ENCODE assay signal across 8 mouse cellular contexts in genomic region chrX:101254740-101255139, GRCm38 (mm10). TPM values are rescaled to one million over a fixed set of nuclear protein-coding genes. Genes with fewer than 3 reads are reported as not detected.
A peak's percentile ranks its signal among the peaks of the same experiment; 100 is the strongest.
DNase-seq lines count a peak whose midpoint lies in the region; ATAC-seq and TF ChIP-seq lines count a peak whose summit lies in the region.

No protein-coding gene starts in this region.

- H3K27ac ChIP-seq in cortical plate, adult 2 months (ENCODE audit: insufficient read depth, low read length) = no peak overlapping the region
- H3K27ac ChIP-seq in heart, postnatal 0 days (ENCODE audit: low read depth) = peak overlapping the region; percentile 65
- peak overlapping the region; percentile 59 for H3K27ac ChIP-seq in liver, embryonic 14.5 days
- H3K27ac ChIP-seq in stomach, embryonic 14.5 days (ENCODE audit: low read length) = peak overlapping the region; percentile 52; the same call in 1 of the 2 replicates

- DNase-seq in lung, adult 2 months = no peak
- DNase-seq in lung, postnatal 36 days = no peak
- no peak for DNase-seq in heart, postnatal 0 days (ENCODE audit: low spot score)
- no peak for DNase-seq in liver, embryonic 14.5 days (ENCODE audit: low read depth in 3 of 3, low spot score in 3 of 3)
- no peak for DNase-seq in urinary bladder, adult 2 months (ENCODE audit: low spot score)
- DNase-seq in right cerebral cortex, postnatal 4 days = no peak

- WGBS in lung, adult 2 months = 26% methylated on average over 26 of the region's 26 CpGs
- WGBS in heart, postnatal 0 days = 15% methylated on average over 26 of the region's 26 CpGs
- WGBS in liver, embryonic 14.5 days (ENCODE audit: insufficient replicate concordance) = 10% methylated on average over 26 of the region's 26 CpGs
- WGBS in stomach, embryonic 14.5 days = 22% methylated on average over 26 of the region's 26 CpGs

- TF ChIP-seq CTCF in lung, adult 2 months (IDR thresholded peaks at IDR 0.05; ENCODE audit: insufficient read depth, low read length) = no peak
- TF ChIP-seq CTCF in cortical plate, adult 2 months (IDR thresholded peaks at IDR 0.05; ENCODE audit: extremely low read depth, insufficient read depth, low read length) = no peak
- no peak for TF ChIP-seq CTCF in heart, postnatal 0 days (IDR thresholded peaks at IDR 0.05; ENCODE audit: low read depth)
- no peak for TF ChIP-seq CTCF in liver, embryonic 14.5 days (IDR thresholded peaks at IDR 0.05; ENCODE audit: low read depth)

- H3K9me3 ChIP-seq in heart, postnatal 0 days (replicated peaks; ENCODE audit: control insufficient read depth, low read length) = no peaks in the 10 kb centered on the region
- H3K9me3 ChIP-seq in liver, embryonic 14.5 days (ENCODE audit: control insufficient read depth, low read length) = no peaks in the 10 kb centered on the region
- H3K9me3 ChIP-seq in stomach, embryonic 14.5 days (ENCODE audit: control insufficient read depth, low read depth, low read length) = no peaks in the 10 kb centered on the region; the same call in 1 of the 2 replicates

- ATAC-seq in heart, postnatal 0 days (ENCODE audit: insufficient read depth, low read depth) = no peak
- peak; percentile 42 for ATAC-seq in liver, embryonic 14.5 days (ENCODE audit: insufficient read depth)
- peak; percentile 12; the same call in 1 of the 2 replicates for ATAC-seq in stomach, embryonic 14.5 days (ENCODE audit: insufficient number of reproducible peaks, insufficient read depth, low FRiP score, low read depth)

- no peak for TF ChIP-seq EP300 in heart, postnatal 0 days (IDR thresholded peaks at IDR 0.05; ENCODE audit: low read depth)
- TF ChIP-seq EP300 in liver, embryonic 14.5 days (IDR thresholded peaks at IDR 0.05; ENCODE audit: low read depth) = no peak

- peak overlapping the region; percentile 85 for H3K4me2 ChIP-seq in heart, postnatal 0 days (ENCODE audit: low read depth, low read length)
- peak overlapping the region; percentile 62 for H3K4me2 ChIP-seq in liver, embryonic 14.5 days (ENCODE audit: low read depth)
- H3K4me2 ChIP-seq in stomach, embryonic 14.5 days (replicated peaks; ENCODE audit: low read depth, low read length) = peak overlapping the region; percentile 54

- H3K4me1 ChIP-seq in lung, adult 2 months (ENCODE audit: control insufficient read depth, insufficient read depth, low read length) = peaks cover 5% of the 10 kb centered on the region; the same call in 1 of the 2 replicates
- no peaks in the 10 kb centered on the region for H3K4me1 ChIP-seq in cortical plate, adult 2 months (ENCODE audit: control insufficient read depth, insufficient read depth, low read length)
- no peaks in the 10 kb centered on the region for H3K4me1 ChIP-seq in heart, postnatal 0 days (ENCODE audit: control insufficient read depth, insufficient read depth)
- 0 out of 4 replicates have a peak, but pooled peaks cover 0 to 7% of the 10 kb centered on the region in 2 experiments for H3K4me1 ChIP-seq in liver, embryonic 14.5 days (replicated peaks; ENCODE audit: control insufficient read depth in 2 of 2, insufficient read depth in 2 of 2, low read length in 1 of 2)
- 0 out of 2 replicates have a peak, but pooled peaks cover 5% of the 10 kb centered on the region for H3K4me1 ChIP-seq in stomach, embryonic 14.5 days (ENCODE audit: control insufficient read depth, insufficient read depth, low read length)

- H3K36me3 ChIP-seq in heart, postnatal 0 days (replicated peaks; ENCODE audit: control insufficient read depth, insufficient read depth, low read length) = peaks cover 10% of the 10 kb centered on the region
- H3K36me3 ChIP-seq in liver, embryonic 14.5 days (replicated peaks; ENCODE audit: control insufficient read depth, insufficient read depth, low read depth) = no peaks in the 10 kb centered on the region
- H3K36me3 ChIP-seq in stomach, embryonic 14.5 days (ENCODE audit: control insufficient read depth, insufficient read depth, low read length) = no peaks in the 10 kb centered on the region

- no peak for TF ChIP-seq POLR2A in lung, adult 2 months (IDR thresholded peaks at IDR 0.05; ENCODE audit: borderline replicate concordance, extremely low read depth, low read depth, low read length)
- TF ChIP-seq POLR2A in cortical plate, adult 2 months (IDR thresholded peaks at IDR 0.05; ENCODE audit: extremely low read depth, insufficient read depth, low read length) = no peak

- H3K27me3 ChIP-seq in heart, postnatal 0 days (ENCODE audit: control insufficient read depth, insufficient read depth, low read length) = no peaks in the 10 kb centered on the region
- H3K27me3 ChIP-seq in liver, embryonic 14.5 days (ENCODE audit: control insufficient read depth, insufficient read depth, low read length) = no peaks in the 10 kb centered on the region
- no peaks in the 10 kb centered on the region for H3K27me3 ChIP-seq in stomach, embryonic 14.5 days (ENCODE audit: control insufficient read depth, insufficient read depth, low read length)

- peak overlapping the region; percentile 64 for H3K9ac ChIP-seq in heart, postnatal 0 days (replicated peaks; ENCODE audit: low read depth, low read length)
- peak overlapping the region; percentile 80 for H3K9ac ChIP-seq in liver, embryonic 14.5 days (replicated peaks)
- H3K9ac ChIP-seq in stomach, embryonic 14.5 days (replicated peaks; ENCODE audit: low read depth, low read length) = peak overlapping the region; percentile 46

- peak overlapping the region; percentile 84 for H3K4me3 ChIP-seq in lung, adult 2 months (replicated peaks; ENCODE audit: extremely low read depth, low read depth, low read length)
- peak overlapping the region; percentile 88 for H3K4me3 ChIP-seq in cortical plate, adult 2 months (ENCODE audit: insufficient read depth, low read length)
- H3K4me3 ChIP-seq in heart, postnatal 0 days (ENCODE audit: low read depth, low read length) = peak overlapping the region; percentile 57
- H3K4me3 ChIP-seq in liver, embryonic 14.5 days (ENCODE audit: insufficient read depth in 1 of 2, low read depth in 2 of 2, low read length in 2 of 2) = peak overlapping the region; percentile 67 to 80
- H3K4me3 ChIP-seq in stomach, embryonic 14.5 days (ENCODE audit: low read depth, low read length) = peak overlapping the region; percentile 45

RNA-seq across cellular contexts. Expression of gene Foxo4, which starts 0.4 kb away (rescaled TPM):
- polyA plus RNA-seq in lung, adult 2 months (2012; rRNA removed) = 41.7 and 55.6 TPM in 2 replicates
- 11.9 and 12.3 TPM in 2 replicates for polyA plus RNA-seq in cortical plate, adult 2 months (2012; rRNA removed)
- total RNA-seq in heart, postnatal 0 days (2014; rRNA removed; ENCODE audit: low replicate concordance) = 24.2 and 34.3 TPM in 2 replicates
- 1.6 and 1.7 TPM in 2 replicates for polyA plus RNA-seq in heart, postnatal 0 days (2015; fragmentation: Nextera tagmentation; extraction: Ambion mirVana)
- polyA plus RNA-seq in liver, embryonic 14.5 days (2012; rRNA removed) = 10.3 and 11.8 TPM in 2 replicates
- 1.4 and 1.8 TPM in 2 replicates for polyA plus RNA-seq in liver, embryonic 14.5 days (2014; fragmentation: Nextera tagmentation; extraction: Ambion mirVana)
- polyA plus RNA-seq in stomach, embryonic 14.5 days (2014; fragmentation: Nextera tagmentation; extraction: Ambion mirVana) = 2.2 and 2.5 TPM in 2 replicates
- 16.9 and 23.3 TPM in 2 replicates for polyA plus RNA-seq in urinary bladder, adult 2 months (2012; rRNA removed)

RNA-seq across cellular contexts. Expression of gene Gm614, which starts 9.1 kb away (rescaled TPM):
- 0.51 and 0.57 TPM in 2 replicates for polyA plus RNA-seq in lung, adult 2 months (2012; rRNA removed)
- polyA plus RNA-seq in cortical plate, adult 2 months (2012; rRNA removed) = not detected in 2 replicates
- total RNA-seq in heart, postnatal 0 days (2014; rRNA removed; ENCODE audit: low replicate concordance) = not detected in 2 replicates
- 0.16 TPM in 1 of 2 replicates, not detected in the other for polyA plus RNA-seq in heart, postnatal 0 days (2015; fragmentation: Nextera tagmentation; extraction: Ambion mirVana)
- 0.06 TPM in 1 of 2 replicates, not detected in the other for polyA plus RNA-seq in liver, embryonic 14.5 days (2012; rRNA removed)
- polyA plus RNA-seq in liver, embryonic 14.5 days (2014; fragmentation: Nextera tagmentation; extraction: Ambion mirVana) = not detected in 2 replicates
- not detected in 2 replicates for polyA plus RNA-seq in stomach, embryonic 14.5 days (2014; fragmentation: Nextera tagmentation; extraction: Ambion mirVana)
- 0.13 and 0.47 TPM in 2 replicates for polyA plus RNA-seq in urinary bladder, adult 2 months (2012; rRNA removed)

RNA-seq across cellular contexts. Expression of gene Il2rg, which starts 13.3 kb away (rescaled TPM):
- polyA plus RNA-seq in lung, adult 2 months (2012; rRNA removed) = 38.0 and 60.3 TPM in 2 replicates
- polyA plus RNA-seq in cortical plate, adult 2 months (2012; rRNA removed) = 2.4 TPM in 2 replicates
- total RNA-seq in heart, postnatal 0 days (2014; rRNA removed; ENCODE audit: low replicate concordance) = 7.8 and 12.4 TPM in 2 replicates
- polyA plus RNA-seq in heart, postnatal 0 days (2015; fragmentation: Nextera tagmentation; extraction: Ambion mirVana) = 17.2 and 21.9 TPM in 2 replicates
- 5.5 and 6.4 TPM in 2 replicates for polyA plus RNA-seq in liver, embryonic 14.5 days (2012; rRNA removed)
- polyA plus RNA-seq in liver, embryonic 14.5 days (2014; fragmentation: Nextera tagmentation; extraction: Ambion mirVana) = 7.8 and 8.3 TPM in 2 replicates
- polyA plus RNA-seq in stomach, embryonic 14.5 days (2014; fragmentation: Nextera tagmentation; extraction: Ambion mirVana) = 8.8 and 11.1 TPM in 2 replicates
- 13.0 and 13.3 TPM in 2 replicates for polyA plus RNA-seq in urinary bladder, adult 2 months (2012; rRNA removed)

RNA-seq across cellular contexts. Expression of gene Gm20489, which starts 14.1 kb away (rescaled TPM):
- not detected in 2 replicates for polyA plus RNA-seq in lung, adult 2 months (2012; rRNA removed)
- polyA plus RNA-seq in cortical plate, adult 2 months (2012; rRNA removed) = not detected in 2 replicates
- total RNA-seq in heart, postnatal 0 days (2014; rRNA removed; ENCODE audit: low replicate concordance) = not detected in 2 replicates
- polyA plus RNA-seq in heart, postnatal 0 days (2015; fragmentation: Nextera tagmentation; extraction: Ambion mirVana) = not detected in 2 replicates
- not detected in 2 replicates for polyA plus RNA-seq in liver, embryonic 14.5 days (2012; rRNA removed)
- not detected in 2 replicates for polyA plus RNA-seq in liver, embryonic 14.5 days (2014; fragmentation: Nextera tagmentation; extraction: Ambion mirVana)
- not detected in 2 replicates for polyA plus RNA-seq in stomach, embryonic 14.5 days (2014; fragmentation: Nextera tagmentation; extraction: Ambion mirVana)
- not detected in 2 replicates for polyA plus RNA-seq in urinary bladder, adult 2 months (2012; rRNA removed)

RNA-seq across cellular contexts. Expression of gene Med12, which starts 19.1 kb away (rescaled TPM):
- polyA plus RNA-seq in lung, adult 2 months (2012; rRNA removed) = 109 and 128 TPM in 2 replicates
- polyA plus RNA-seq in cortical plate, adult 2 months (2012; rRNA removed) = 31.6 and 33.1 TPM in 2 replicates
- 47.2 and 52.3 TPM in 2 replicates for total RNA-seq in heart, postnatal 0 days (2014; rRNA removed; ENCODE audit: low replicate concordance)
- polyA plus RNA-seq in heart, postnatal 0 days (2015; fragmentation: Nextera tagmentation; extraction: Ambion mirVana) = 12.8 and 14.1 TPM in 2 replicates
- 34.3 and 37.8 TPM in 2 replicates for polyA plus RNA-seq in liver, embryonic 14.5 days (2012; rRNA removed)
- 21.9 and 27.5 TPM in 2 replicates for polyA plus RNA-seq in liver, embryonic 14.5 days (2014; fragmentation: Nextera tagmentation; extraction: Ambion mirVana)
- 42.9 and 46.8 TPM in 2 replicates for polyA plus RNA-seq in stomach, embryonic 14.5 days (2014; fragmentation: Nextera tagmentation; extraction: Ambion mirVana)
- 39.9 and 53.7 TPM in 2 replicates for polyA plus RNA-seq in urinary bladder, adult 2 months (2012; rRNA removed)
